Mouse (Mus musculus) embryonic facial prominence, embryonic 13.5 days (tissue): ENCODE data around the gene Cdc20. TPM values are rescaled to one million over a fixed set of nuclear protein-coding genes. Genes with fewer than 3 reads are reported as not detected.

Source experiments
- ATAC-seq: fragments of 200-750 bp; cut with Nextera tagmentation; 2 replicates; pipeline ENCODE4 v1.8.0; 2017; ENCODE audit warnings: low read depth; ENCODE audit not compliant: insufficient number of reproducible peaks, insufficient read depth, low FRiP score, low TSS enrichment
- H3K27ac ChIP-seq: fragments of 300-500 bp; sonication (generic); 2 replicates; pipeline ENCODE4 v1.5.1; 2015; ENCODE audit warnings: moderate library complexity, mild to moderate bottlenecking, inconsistent platforms
- H3K27me3 ChIP-seq: fragments of 300-500 bp; sonication (generic); 2 replicates; pipeline ENCODE4 v1.6.1; 2015; ENCODE audit warnings: mild to moderate bottlenecking, inconsistent platforms
- H3K36me3 ChIP-seq: fragments of 300-500 bp; sonication (generic); 2 replicates; pipeline ENCODE4 v1.6.1; 2015; ENCODE audit warnings: mild to moderate bottlenecking, inconsistent platforms
- H3K4me1 ChIP-seq: fragments of 300-500 bp; sonication (generic); 2 replicates; pipeline ENCODE4 v1.6.1; 2015; ENCODE audit warnings: inconsistent platforms
- H3K4me2 ChIP-seq: fragments of 300-500 bp; sonication (generic); 2 replicates; pipeline ENCODE4 v1.6.1; 2015; ENCODE audit warnings: moderate library complexity, mild to moderate bottlenecking, inconsistent platforms
- H3K4me3 ChIP-seq: fragments of 300-500 bp; sonication (generic); 2 replicates; pipeline ENCODE4 v1.5.1; 2015; ENCODE audit warnings: mild to moderate bottlenecking, inconsistent platforms
- H3K9ac ChIP-seq: fragments of 300-500 bp; sonication (generic); 2 replicates; pipeline ENCODE4 v1.6.1; 2015; ENCODE audit warnings: mild to moderate bottlenecking, inconsistent platforms
- H3K9me3 ChIP-seq: fragments of 300-500 bp; sonication (generic); 2 replicates; pipeline ENCODE4 v1.6.1; 2016; ENCODE audit warnings: inconsistent platforms
- WGBS: fragments of 180-500 bp; shearing (Covaris S2); methylation state at CpG from one replicate; pipeline ENCODE4 v1.1.7; 2015; ENCODE audit warnings: mixed read lengths; 5-methylcytosine and 5-hydroxymethylcytosine counted together
- polyA plus RNA-seq: library from polyadenylated mRNA; unstranded; fragments of >200 nt; fragmentation: Nextera tagmentation; extraction: Ambion mirVana; gene quantifications from 2 replicates; pipeline ENCODE4 v1.2.1, GENCODE M21; 2015

The Cdc20 gene
- polyA plus RNA-seq, 1 experiment from 2014 or later = 247 TPM

DNA sequence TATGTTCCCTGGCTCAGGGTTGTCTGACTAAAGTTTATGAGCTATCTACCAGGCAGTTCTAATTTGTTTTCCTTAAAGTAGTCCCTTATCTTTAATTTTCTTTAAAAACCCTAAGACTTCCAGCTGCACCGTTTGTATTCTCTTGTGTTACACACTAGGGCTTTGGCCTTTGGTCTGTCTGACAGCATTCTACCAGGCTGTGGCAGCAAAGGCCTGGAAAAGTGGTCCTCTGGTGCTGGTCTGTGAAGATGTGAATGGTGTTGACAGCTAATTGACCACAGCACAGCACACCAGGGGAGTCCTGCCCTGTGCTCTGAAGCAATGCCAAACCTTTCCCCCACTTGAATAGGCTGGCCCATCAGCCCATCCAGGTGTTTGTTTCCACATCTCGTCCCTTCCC, 21.4 kb downstream of the Cdc20 start:
- no peaks in the 10 kb centered on the region for H3K9me3 ChIP-seq
- H3K4me1 ChIP-seq = no peaks in the 10 kb centered on the region
- no peak overlapping the region for H3K4me3 ChIP-seq
- ATAC-seq = no peak
- H3K4me2 ChIP-seq = no peak overlapping the region
- H3K27ac ChIP-seq = no peak overlapping the region
- no peaks in the 10 kb centered on the region for H3K27me3 ChIP-seq
- 91% methylated on average over 2 of the region's 2 CpGs for WGBS
- peaks cover 91% of the 10 kb centered on the region for H3K36me3 ChIP-seq
- H3K9ac ChIP-seq = no peak overlapping the region

DNA sequence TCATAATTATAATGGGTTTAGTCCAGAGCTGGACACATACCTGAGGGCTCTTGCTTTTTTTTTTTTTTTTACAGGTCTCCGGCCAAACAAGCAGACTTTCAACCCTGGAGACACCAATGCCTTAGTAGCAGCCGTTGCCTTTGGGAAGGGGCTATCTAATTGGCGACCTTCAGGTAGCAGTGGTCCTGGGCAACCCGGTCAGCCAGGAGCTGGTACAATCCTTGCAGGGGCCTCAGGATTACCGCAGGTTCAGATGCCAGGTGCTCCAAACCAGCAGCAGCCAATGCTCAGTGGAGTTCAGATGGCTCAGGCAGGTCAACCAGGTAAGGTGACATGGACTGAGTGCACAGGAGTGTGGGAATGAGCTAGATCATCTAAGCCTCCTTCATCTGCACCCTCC, 23.6 kb downstream of the Cdc20 start:
- H3K27me3 ChIP-seq = no peaks in the 10 kb centered on the region
- no peak overlapping the region for H3K9ac ChIP-seq
- peaks cover 76% of the 10 kb centered on the region for H3K36me3 ChIP-seq
- no peak overlapping the region for H3K4me2 ChIP-seq
- WGBS = 94% methylated on average over 5 of the region's 5 CpGs
- H3K4me1 ChIP-seq = peaks cover 11% of the 10 kb centered on the region
- H3K27ac ChIP-seq = no peak overlapping the region
- no peak overlapping the region for H3K4me3 ChIP-seq
- ATAC-seq = no peak
- no peaks in the 10 kb centered on the region for H3K9me3 ChIP-seq

DNA sequence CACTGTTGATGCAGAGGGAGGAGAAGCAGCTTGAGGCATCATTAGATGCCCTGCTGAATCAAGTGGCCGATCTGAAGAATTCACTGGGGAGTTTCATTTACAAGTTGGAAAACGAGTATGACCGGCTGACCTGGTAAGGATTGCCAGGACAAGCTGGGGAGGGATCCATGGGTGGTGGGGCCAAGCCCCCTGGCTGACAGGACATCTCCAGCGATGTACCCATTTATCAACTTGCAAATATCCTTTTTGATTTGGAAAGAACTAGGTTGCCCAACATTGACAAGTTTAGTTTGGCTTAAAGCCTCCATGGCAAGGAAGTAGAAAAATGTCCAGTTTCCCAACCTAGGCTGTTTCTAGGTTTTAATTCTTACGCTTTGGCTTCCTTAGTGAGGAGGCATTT, 26.3 kb downstream of the Cdc20 start:
- no peaks in the 10 kb centered on the region for H3K9me3 ChIP-seq
- 90% methylated on average over 5 of the region's 5 CpGs for WGBS

DNA sequence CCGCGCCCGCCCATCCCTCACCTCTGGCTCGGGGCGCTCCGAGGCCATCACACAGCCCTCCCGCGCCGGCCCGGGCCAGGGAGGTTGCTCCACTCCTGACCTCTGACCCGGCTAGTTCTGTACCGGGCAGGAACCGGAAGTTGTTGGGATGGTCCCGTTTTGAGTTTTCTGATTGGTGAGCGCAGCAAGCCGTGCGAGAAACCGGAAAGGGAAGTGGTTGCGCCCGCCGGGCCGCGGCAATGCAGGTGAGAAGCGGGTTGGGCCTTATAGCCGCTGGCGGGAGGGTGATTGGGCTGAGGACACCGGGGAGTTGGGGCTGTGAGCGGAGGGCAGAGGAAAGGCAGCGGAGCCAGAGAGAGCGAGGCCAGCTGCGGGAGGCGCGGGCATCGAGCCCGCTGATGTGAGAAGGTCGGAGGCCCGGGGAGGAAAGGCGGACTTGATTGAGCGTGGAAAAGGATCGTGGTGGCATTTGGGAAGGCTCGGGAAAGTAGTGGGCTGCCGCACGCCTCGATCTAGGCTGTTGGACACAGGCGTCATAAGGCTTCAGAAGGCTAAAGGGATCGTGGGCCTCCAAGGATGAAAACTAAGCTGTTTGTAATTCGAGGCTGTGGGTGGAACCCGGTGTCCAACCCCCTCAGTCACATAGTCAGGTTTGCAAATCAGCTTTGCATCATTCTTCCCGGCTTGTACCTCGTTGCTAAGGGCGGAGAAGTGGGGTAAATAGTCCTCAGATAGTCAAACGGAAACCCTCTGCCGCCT, 27.8 kb downstream of the Cdc20 start, which contains the start of the genes Szt2 and Med8:
Gene Szt2 (minus strand): TSS at position 132 of the 759 bp plus-strand sequence.
Gene Med8 (plus strand): TSS at position 196 of the 759 bp plus-strand sequence.
- Histone ChIP-seq H3K9me3 (no peaks in the 10 kb centered on the region), H3K4me3 (peak within 1 kb of the TSS; percentile 96), H3K27ac (peak within 1 kb of the TSS; percentile 64), H3K36me3 (peaks cover 50% of the 10 kb centered on the region), H3K27me3 (no peaks in the 10 kb centered on the region), H3K4me2 (peak within 1 kb of the TSS; percentile 80), H3K4me1 (peaks cover 20% of the 10 kb centered on the region), H3K9ac (peak within 1 kb of the TSS; percentile 93)
- peak; percentile 74; the same call in 1 of the 2 replicates for ATAC-seq
- under 1% methylated on average over 53 of the region's 53 CpGs for WGBS

More for the DNA sequence above, 26.3 kb downstream of the Cdc20 start:
- Histone ChIP-seq H3K9ac (no peak overlapping the region), H3K4me2 (no peak overlapping the region), H3K36me3 (peaks cover 54% of the 10 kb centered on the region), H3K4me3 (no peak overlapping the region), H3K27me3 (no peaks in the 10 kb centered on the region), H3K4me1 (peaks cover 20% of the 10 kb centered on the region), H3K27ac (no peak overlapping the region)
- ATAC-seq = no peak

DNA sequence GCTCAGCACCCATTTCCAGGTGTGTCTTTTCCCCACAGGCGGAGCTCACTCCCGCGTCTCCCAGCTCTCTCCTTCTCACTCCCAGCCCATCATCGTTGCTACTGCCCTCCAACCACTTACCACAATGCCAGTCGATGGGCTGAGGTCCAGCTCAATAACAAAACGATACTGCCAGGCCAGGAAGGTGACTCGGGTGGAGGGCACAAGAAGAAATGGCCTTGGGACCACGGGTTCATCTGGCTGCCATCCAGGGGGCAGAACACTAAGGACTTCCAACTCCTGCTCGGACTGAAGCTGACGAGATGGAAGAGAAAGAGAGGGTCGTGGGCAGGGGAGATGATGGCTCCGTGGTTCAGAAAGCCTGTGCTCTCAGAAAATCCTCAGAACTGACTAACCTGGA, 34.5 kb downstream of the Cdc20 start:
- peaks cover 73% of the 10 kb centered on the region for H3K36me3 ChIP-seq
- peaks cover under 1% of the 10 kb centered on the region; the same call in 1 of the 2 replicates for H3K4me1 ChIP-seq
- no peaks in the 10 kb centered on the region for H3K9me3 ChIP-seq
- H3K4me3 ChIP-seq = no peak overlapping the region
- no peak overlapping the region for H3K27ac ChIP-seq
- H3K4me2 ChIP-seq = no peak overlapping the region
- WGBS = 91% methylated on average over 12 of the region's 12 CpGs
- H3K27me3 ChIP-seq = no peaks in the 10 kb centered on the region
- no peak for ATAC-seq
- H3K9ac ChIP-seq = 0 out of 2 replicates have a peak overlapping the region, but pooled peaks have one; percentile 1

DNA sequence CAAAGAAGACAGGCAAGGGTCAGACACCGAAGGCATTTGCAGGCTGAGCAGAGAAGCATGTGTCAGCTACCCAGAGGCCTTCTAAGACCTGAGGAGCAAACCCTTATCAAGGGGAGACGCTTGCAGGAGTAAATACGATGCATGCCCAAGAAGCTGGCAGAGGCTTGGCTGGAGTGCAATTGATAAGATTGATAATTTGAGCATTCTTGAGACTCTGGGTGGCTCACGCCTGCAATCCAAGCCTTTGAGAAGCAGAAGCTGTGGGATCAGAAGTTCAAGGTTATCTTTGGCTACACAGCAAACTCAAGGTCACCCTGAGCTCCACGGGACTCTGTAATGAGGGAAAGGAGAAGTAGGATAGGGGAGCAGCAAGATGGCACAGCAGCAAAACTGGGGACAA, 35.2 kb downstream of the Cdc20 start:
- no peak overlapping the region for H3K4me2 ChIP-seq
- H3K36me3 ChIP-seq = peaks cover 80% of the 10 kb centered on the region
- 92% methylated on average over 5 of the region's 5 CpGs for WGBS

DNA sequence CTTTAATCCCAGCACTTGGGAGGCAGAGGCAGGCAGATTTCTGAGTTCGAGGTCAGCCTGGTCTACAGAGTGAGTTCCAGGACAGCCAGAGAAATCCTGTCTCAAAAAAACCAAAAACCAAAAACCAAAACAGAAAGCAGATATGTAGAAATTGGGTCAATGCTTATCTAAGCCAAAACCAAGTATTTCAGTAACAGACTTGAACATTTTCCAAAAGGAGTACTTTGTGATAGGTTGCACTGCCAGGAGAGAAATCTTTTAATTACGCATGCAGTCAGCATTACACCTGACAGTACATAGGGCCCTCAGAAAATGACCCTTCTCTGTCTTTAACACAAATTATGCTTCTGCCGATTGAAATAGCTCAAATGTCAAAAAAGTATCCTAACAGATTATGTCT, 35.7 kb downstream of the Cdc20 start:
- Histone ChIP-seq H3K27me3 (no peaks in the 10 kb centered on the region), H3K4me2 (no peak overlapping the region), H3K4me3 (no peak overlapping the region), H3K36me3 (peaks cover 85% of the 10 kb centered on the region), H3K27ac (no peak overlapping the region), H3K9ac (no peak overlapping the region), H3K9me3 (no peaks in the 10 kb centered on the region), H3K4me1 (no peaks in the 10 kb centered on the region)
- WGBS = 89% methylated on average over 3 of the region's 3 CpGs
- no peak for ATAC-seq

More for the DNA sequence above, 35.2 kb downstream of the Cdc20 start:
- Histone ChIP-seq H3K27ac (no peak overlapping the region), H3K27me3 (no peaks in the 10 kb centered on the region), H3K4me1 (no peaks in the 10 kb centered on the region), H3K9ac (no peak overlapping the region; the same call in 1 of the 2 replicates), H3K9me3 (no peaks in the 10 kb centered on the region), H3K4me3 (no peak overlapping the region)
- ATAC-seq = no peak

DNA sequence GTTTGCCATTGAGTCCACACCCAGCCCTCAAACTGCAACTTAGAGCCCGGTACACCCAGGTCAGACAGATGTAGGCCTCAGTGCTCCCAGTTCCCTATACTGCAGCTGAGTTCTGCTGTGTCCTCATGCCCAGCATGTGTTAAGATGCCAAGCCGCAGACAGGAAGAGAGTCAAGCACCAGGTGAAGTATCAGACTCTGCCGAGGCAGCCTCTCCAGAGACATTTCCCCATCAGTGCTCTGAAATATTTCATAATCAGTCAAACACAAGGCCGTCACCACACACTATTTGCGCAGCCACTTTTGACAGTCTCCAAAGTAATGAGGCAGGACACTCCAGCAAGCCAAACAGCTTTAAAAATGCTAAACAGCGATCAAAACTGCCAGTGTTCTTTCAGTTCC, 38.8 kb downstream of the Cdc20 start:
- Histone ChIP-seq H3K27me3 (no peaks in the 10 kb centered on the region), H3K27ac (no peak overlapping the region), H3K9me3 (no peaks in the 10 kb centered on the region), H3K9ac (no peak overlapping the region), H3K4me2 (no peak overlapping the region), H3K4me1 (no peaks in the 10 kb centered on the region), H3K4me3 (no peak overlapping the region), H3K36me3 (peaks cover 98% of the 10 kb centered on the region)
- ATAC-seq = no peak
- WGBS = 95% methylated on average over 6 of the region's 6 CpGs

DNA sequence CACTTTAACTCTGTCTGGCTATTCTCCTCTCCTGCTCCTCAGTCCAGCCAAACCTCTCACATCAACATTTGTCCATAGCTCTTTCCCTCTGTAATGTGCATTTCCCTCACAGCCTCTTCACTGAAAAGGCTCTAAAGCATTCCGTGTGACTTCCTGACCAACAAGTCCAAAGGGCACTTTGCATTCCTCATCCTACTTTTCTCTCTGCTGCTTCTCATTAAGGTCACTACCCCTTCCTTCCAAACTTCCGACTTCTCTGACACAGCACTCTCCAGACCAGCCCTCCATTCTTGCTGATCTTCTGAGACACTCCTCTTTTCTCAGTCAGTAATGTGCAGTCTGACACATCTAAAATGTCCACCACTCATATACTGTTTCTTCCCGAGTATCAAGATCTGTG, 40.7 kb downstream of the Cdc20 start:
- H3K9me3 ChIP-seq = no peaks in the 10 kb centered on the region
- H3K4me1 ChIP-seq = no peaks in the 10 kb centered on the region
- 70% methylated on average over 3 of the region's 3 CpGs for WGBS
- no peak overlapping the region for H3K9ac ChIP-seq
- no peaks in the 10 kb centered on the region for H3K27me3 ChIP-seq
- ATAC-seq = no peak
- no peak overlapping the region for H3K27ac ChIP-seq
- no peak overlapping the region for H3K4me3 ChIP-seq
- H3K4me2 ChIP-seq = no peak overlapping the region
- H3K36me3 ChIP-seq = peaks cover 98% of the 10 kb centered on the region

DNA sequence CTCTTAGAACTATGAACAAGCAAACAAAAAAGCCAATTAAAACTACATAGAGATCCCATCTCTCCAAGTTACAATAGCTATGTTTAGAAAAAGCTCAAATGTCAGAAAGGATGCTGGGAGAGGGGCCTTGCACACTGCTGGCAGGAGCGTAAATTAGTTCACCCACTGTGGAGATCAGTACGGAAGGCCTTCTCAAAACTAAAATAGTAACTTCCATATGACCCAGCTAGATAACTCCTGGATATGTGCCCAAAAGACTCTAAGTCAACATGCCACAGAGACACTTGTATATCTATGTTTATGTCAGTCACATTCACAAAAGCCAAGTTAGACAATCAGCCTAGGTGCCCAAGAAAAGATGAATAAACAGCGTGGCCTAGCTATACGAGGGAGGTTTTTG, 41.9 kb downstream of the Cdc20 start:
- H3K9me3 ChIP-seq = no peaks in the 10 kb centered on the region
- no peaks in the 10 kb centered on the region for H3K4me1 ChIP-seq
- H3K27me3 ChIP-seq = no peaks in the 10 kb centered on the region
- no peak overlapping the region for H3K27ac ChIP-seq
- H3K4me2 ChIP-seq = no peak overlapping the region
- WGBS = 92% methylated on average over 4 of the region's 4 CpGs
- no peak for ATAC-seq
- no peak overlapping the region for H3K4me3 ChIP-seq
- no peak overlapping the region for H3K9ac ChIP-seq
- peaks cover 98% of the 10 kb centered on the region for H3K36me3 ChIP-seq

DNA sequence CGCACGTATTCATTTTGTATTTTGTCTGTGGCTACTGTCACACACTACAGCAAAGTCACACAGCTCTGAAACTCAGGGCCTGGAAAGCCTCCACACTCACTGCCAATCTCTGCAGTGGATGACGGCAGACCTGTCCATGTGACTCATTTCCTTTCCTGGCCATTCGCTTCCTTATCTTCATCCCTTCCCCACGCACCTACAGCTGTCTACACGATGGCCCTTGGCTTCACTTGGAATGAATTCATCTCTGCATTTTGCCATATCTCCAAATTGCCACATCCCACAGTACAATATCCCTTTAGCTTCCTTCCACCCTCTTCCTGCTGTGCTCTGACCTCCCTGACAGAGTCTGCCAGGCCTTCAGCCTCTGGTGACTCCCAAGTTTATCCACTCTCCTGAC, 42.6 kb downstream of the Cdc20 start:
- ATAC-seq = no peak
- H3K9me3 ChIP-seq = no peaks in the 10 kb centered on the region
- no peaks in the 10 kb centered on the region for H3K27me3 ChIP-seq
- H3K9ac ChIP-seq = no peak overlapping the region
- H3K36me3 ChIP-seq = peaks cover 98% of the 10 kb centered on the region
- H3K4me1 ChIP-seq = no peaks in the 10 kb centered on the region
- 88% methylated on average over 6 of the region's 6 CpGs for WGBS
- no peak overlapping the region for H3K4me3 ChIP-seq
- no peak overlapping the region for H3K4me2 ChIP-seq
- no peak overlapping the region for H3K27ac ChIP-seq

DNA sequence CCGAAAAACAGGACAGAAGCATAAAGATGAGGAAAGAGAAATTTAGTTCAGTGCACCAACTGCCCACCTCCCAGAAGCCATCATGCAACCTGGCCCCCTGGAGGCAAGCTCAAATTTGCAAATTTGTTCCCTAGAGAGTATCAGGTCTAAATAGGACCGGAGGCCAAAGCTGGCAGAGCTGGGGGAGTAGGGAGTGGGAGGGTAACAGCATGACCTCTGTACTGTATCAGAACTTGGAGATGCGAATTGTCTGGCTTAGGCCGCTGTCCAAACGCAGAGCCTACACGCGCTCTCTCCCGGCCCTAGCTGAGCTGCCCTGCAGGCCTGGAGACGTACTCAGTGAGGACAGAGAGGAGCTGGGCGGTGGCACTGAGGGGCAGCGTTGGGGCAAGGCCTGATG, 47.0 kb downstream of the Cdc20 start:
- Histone ChIP-seq H3K9me3 (no peaks in the 10 kb centered on the region), H3K9ac (no peak overlapping the region), H3K27me3 (no peaks in the 10 kb centered on the region), H3K27ac (no peak overlapping the region), H3K4me2 (no peak overlapping the region), H3K4me1 (no peaks in the 10 kb centered on the region), H3K4me3 (no peak overlapping the region), H3K36me3 (peaks cover 99% of the 10 kb centered on the region)
- WGBS = 94% methylated on average over 11 of the region's 11 CpGs
- no peak for ATAC-seq
